Mouse (Mus musculus): ENCODE data around the gene Mettl7b.

- TF ChIP-seq POLR2A (IDR thresholded peaks at IDR 0.05; ENCODE audit: insufficient read depth, low read depth, low read length): no peak
- no peak for TF ChIP-seq CTCF (IDR thresholded peaks at IDR 0.05)
Observed at GRCm38 (mm10) chr10:128921883-128922821, 38.6 kb downstream of the Mettl7b start.
